Mouse (Mus musculus) embryonic facial prominence, embryonic 15.5 days (tissue): ENCODE measurements around the gene Cyp1a1. TPM values are rescaled to one million over a fixed set of nuclear protein-coding genes. Genes with fewer than 3 reads are reported as not detected.
A peak's percentile ranks its signal among the peaks of the same experiment; 100 is the strongest.

Experiments used
- ATAC-seq: fragments of 200-750 bp; cut with Nextera tagmentation; 2 replicates; pipeline ENCODE4 v1.8.0; 2017; ENCODE audit warnings: low read depth, moderate TSS enrichment; ENCODE audit not compliant: insufficient number of reproducible peaks, low FRiP score, low TSS enrichment
- H3K27ac ChIP-seq: fragments of 300-500 bp; sonication (generic); replicated peaks from 2 replicates; pipeline ENCODE4 v1.5.1; 2015; ENCODE audit warnings: mild to moderate bottlenecking, inconsistent platforms
- H3K27me3 ChIP-seq: fragments of 300-500 bp; sonication (generic); 2 replicates; pipeline ENCODE4 v1.6.1; 2015; ENCODE audit warnings: inconsistent platforms
- H3K36me3 ChIP-seq: fragments of 300-500 bp; sonication (generic); 2 replicates; pipeline ENCODE4 v1.6.1; 2015; ENCODE audit warnings: mild to moderate bottlenecking, inconsistent platforms
- H3K4me1 ChIP-seq: fragments of 300-500 bp; sonication (generic); 2 replicates; pipeline ENCODE4 v1.6.1; 2015; ENCODE audit warnings: inconsistent platforms
- H3K4me2 ChIP-seq: fragments of 300-500 bp; sonication (generic); replicated peaks from 2 replicates; pipeline ENCODE4 v1.6.1; 2015; ENCODE audit warnings: mild to moderate bottlenecking, inconsistent platforms
- H3K4me3 ChIP-seq: fragments of 300-500 bp; sonication (generic); replicated peaks from 2 replicates; pipeline ENCODE4 v1.5.1; 2015; ENCODE audit warnings: mild to moderate bottlenecking, inconsistent platforms
- H3K9ac ChIP-seq: fragments of 300-500 bp; sonication (generic); 2 replicates; pipeline ENCODE4 v1.6.1; 2015; ENCODE audit warnings: inconsistent platforms
- H3K9me3 ChIP-seq: fragments of 300-500 bp; sonication (generic); replicated peaks from 2 replicates; pipeline ENCODE4 v1.6.1; 2016; ENCODE audit warnings: inconsistent platforms
- WGBS: fragments of 180-500 bp; shearing (Covaris S2); methylation state at CpG from one replicate; pipeline ENCODE4 v1.1.7; 2015; 5-methylcytosine and 5-hydroxymethylcytosine counted together
- polyA plus RNA-seq: library from polyadenylated mRNA; unstranded; fragments of >200 nt; fragmentation: Nextera tagmentation; extraction: Ambion mirVana; gene quantifications from 2 replicates; pipeline ENCODE4 v1.2.1, GENCODE M21; 2015

Cyp1a1 gene
- polyA plus RNA-seq, 1 experiment from 2014 or later: 0.43 TPM

- H3K27ac ChIP-seq: peak overlapping the region; percentile 94
- H3K4me1 ChIP-seq: peaks cover 52% of the 10 kb centered on the region
- H3K9ac ChIP-seq: peak overlapping the region; percentile 100
- no peaks in the 10 kb centered on the region for H3K9me3 ChIP-seq
- under 1% methylated on average over 81 of the region's 85 CpGs for WGBS
- peak overlapping the region; percentile 64 for H3K4me2 ChIP-seq
- peak; percentile 87 for ATAC-seq
- H3K36me3 ChIP-seq: 0 out of 2 replicates have a peak, but pooled peaks cover 5% of the 10 kb centered on the region
- H3K27me3 ChIP-seq: no peaks in the 10 kb centered on the region
- peak overlapping the region; percentile 89 for H3K4me3 ChIP-seq
Observed at GRCm38 (mm10) chr9:57644944-57645893, 42.5 kb upstream of the Cyp1a1 start.

GRCm38 (mm10) chr9:57646551-57647103 lies 41.1 kb upstream of the Cyp1a1 start:
- Histone ChIP-seq H3K36me3 (0 out of 2 replicates have a peak, but pooled peaks cover 2% of the 10 kb centered on the region), H3K4me3 (no peak overlapping the region), H3K9me3 (no peaks in the 10 kb centered on the region), H3K4me1 (peaks cover 38% of the 10 kb centered on the region), H3K4me2 (no peak overlapping the region), H3K27ac (no peak overlapping the region), H3K27me3 (no peaks in the 10 kb centered on the region), H3K9ac (no peak overlapping the region)
- no peak for ATAC-seq
- 66% methylated on average over 12 of the region's 12 CpGs for WGBS

GRCm38 (mm10) chr9:57647286-57648108 lies 40.2 kb upstream of the Cyp1a1 start:
- H3K9me3 ChIP-seq: no peaks in the 10 kb centered on the region
- ATAC-seq: no peak
- no peak overlapping the region for H3K4me3 ChIP-seq
- no peak overlapping the region for H3K4me2 ChIP-seq
- WGBS: 58% methylated on average over 4 of the region's 4 CpGs
- H3K9ac ChIP-seq: no peak overlapping the region
- no peak overlapping the region for H3K27ac ChIP-seq
- H3K4me1 ChIP-seq: peaks cover 29% of the 10 kb centered on the region
- H3K36me3 ChIP-seq: no peaks in the 10 kb centered on the region
- H3K27me3 ChIP-seq: no peaks in the 10 kb centered on the region

GRCm38 (mm10) chr9:57650130-57650785 lies 37.5 kb upstream of the Cyp1a1 start:
- Histone ChIP-seq H3K4me2 (no peak overlapping the region), H3K9ac (no peak overlapping the region), H3K4me3 (no peak overlapping the region), H3K9me3 (no peaks in the 10 kb centered on the region), H3K27me3 (peaks cover 23% of the 10 kb centered on the region), H3K4me1 (0 out of 2 replicates have a peak, but pooled peaks cover 8% of the 10 kb centered on the region), H3K36me3 (no peaks in the 10 kb centered on the region), H3K27ac (no peak overlapping the region)
- 90% methylated on average over 6 of the region's 6 CpGs for WGBS
- ATAC-seq: 0 out of 2 replicates have a peak, but pooled peaks have one; percentile 12

- no peak overlapping the region for H3K4me3 ChIP-seq
- WGBS: 15% methylated on average over 6 of the region's 6 CpGs
Observed at GRCm38 (mm10) chr9:57650786-57651311, 36.9 kb upstream of the Cyp1a1 start.

GRCm38 (mm10) chr9:57652351-57652750 lies 35.4 kb upstream of the Cyp1a1 start:
- Histone ChIP-seq H3K9me3 (no peaks in the 10 kb centered on the region), H3K27me3 (peaks cover 23% of the 10 kb centered on the region), H3K9ac (no peak overlapping the region), H3K36me3 (no peaks in the 10 kb centered on the region), H3K4me3 (no peak overlapping the region), H3K27ac (no peak overlapping the region), H3K4me1 (peaks cover 7% of the 10 kb centered on the region; the same call in 1 of the 2 replicates), H3K4me2 (no peak overlapping the region)
- WGBS: 68% methylated on average over 9 of the region's 9 CpGs
- no peak for ATAC-seq

More at GRCm38 (mm10) chr9:57650786-57651311, 36.9 kb upstream of the Cyp1a1 start:
- Histone ChIP-seq H3K27ac (no peak overlapping the region), H3K27me3 (peaks cover 23% of the 10 kb centered on the region), H3K9ac (no peak overlapping the region), H3K4me1 (peaks cover 9% of the 10 kb centered on the region; the same call in 1 of the 2 replicates), H3K36me3 (no peaks in the 10 kb centered on the region), H3K4me2 (no peak overlapping the region), H3K9me3 (no peaks in the 10 kb centered on the region)
- 0 out of 2 replicates have a peak, but pooled peaks have one; percentile 8 for ATAC-seq

GRCm38 (mm10) chr9:57652855-57653254 lies 34.9 kb upstream of the Cyp1a1 start:
- ATAC-seq: no peak
- no peak overlapping the region for H3K9ac ChIP-seq
- H3K4me2 ChIP-seq: no peak overlapping the region
- H3K4me1 ChIP-seq: peaks cover 7% of the 10 kb centered on the region; the same call in 1 of the 2 replicates
- H3K9me3 ChIP-seq: no peaks in the 10 kb centered on the region
- H3K27ac ChIP-seq: no peak overlapping the region
- H3K4me3 ChIP-seq: no peak overlapping the region
- H3K36me3 ChIP-seq: no peaks in the 10 kb centered on the region
- 52% methylated on average over 3 of the region's 3 CpGs for WGBS
- H3K27me3 ChIP-seq: peaks cover 23% of the 10 kb centered on the region

GRCm38 (mm10) chr9:57653283-57653682 lies 34.4 kb upstream of the Cyp1a1 start, which contains the start of gene Csk:
TSS of gene Csk (minus strand) at chr9:57653631.
- WGBS: 43% methylated on average over 5 of the region's 5 CpGs
- ATAC-seq: no peak
- no peak within 1 kb of the TSS for H3K9ac ChIP-seq

GRCm38 (mm10) chr9:57654966-57655365 lies 32.8 kb upstream of the Cyp1a1 start:
- peaks cover 23% of the 10 kb centered on the region for H3K27me3 ChIP-seq
- H3K9me3 ChIP-seq: no peaks in the 10 kb centered on the region
- no peak overlapping the region for H3K4me3 ChIP-seq
- H3K36me3 ChIP-seq: no peaks in the 10 kb centered on the region
- no peak overlapping the region for H3K4me2 ChIP-seq
- no peak overlapping the region for H3K9ac ChIP-seq
- peaks cover 7% of the 10 kb centered on the region; the same call in 1 of the 2 replicates for H3K4me1 ChIP-seq
- no peak overlapping the region for H3K27ac ChIP-seq
- 89% methylated on average over 1 of the region's 1 CpGs for WGBS
- no peak for ATAC-seq

More at GRCm38 (mm10) chr9:57653283-57653682, 34.4 kb upstream of the Cyp1a1 start, which contains the start of gene Csk:
- no peak within 1 kb of the TSS for H3K4me2 ChIP-seq
- no peaks in the 10 kb centered on the region for H3K36me3 ChIP-seq
- H3K4me1 ChIP-seq: peaks cover 7% of the 10 kb centered on the region; the same call in 1 of the 2 replicates
- peaks cover 23% of the 10 kb centered on the region for H3K27me3 ChIP-seq
- no peak within 1 kb of the TSS for H3K4me3 ChIP-seq
- no peaks in the 10 kb centered on the region for H3K9me3 ChIP-seq
- no peak within 1 kb of the TSS for H3K27ac ChIP-seq

- no peaks in the 10 kb centered on the region for H3K9me3 ChIP-seq
- no peaks in the 10 kb centered on the region for H3K36me3 ChIP-seq
- no peak overlapping the region for H3K27ac ChIP-seq
- 2% methylated on average over 11 of the region's 11 CpGs for WGBS
- peak overlapping the region; percentile 50 for H3K4me2 ChIP-seq
- peaks cover 23% of the 10 kb centered on the region for H3K27me3 ChIP-seq
- peak; percentile 78 for ATAC-seq
- H3K4me1 ChIP-seq: peaks cover 7% of the 10 kb centered on the region; the same call in 1 of the 2 replicates
- peak overlapping the region; percentile 26 for H3K4me3 ChIP-seq
- 0 out of 2 replicates have a peak overlapping the region, but pooled peaks have one; percentile 19 for H3K9ac ChIP-seq
Observed at GRCm38 (mm10) chr9:57655749-57656148, 32.0 kb upstream of the Cyp1a1 start.
